Mouse (Mus musculus) left cerebral cortex, adult 9 months (tissue): ENCODE data around the gene Dock8.

Source experiments
- DNase-seq, 2 experiments: peaks; one replicate each; pipeline ENCODE4 v3.0.0; 2022; ENCODE audit warnings: low spot score in 2 of 2

Gene Dock8

DNA sequence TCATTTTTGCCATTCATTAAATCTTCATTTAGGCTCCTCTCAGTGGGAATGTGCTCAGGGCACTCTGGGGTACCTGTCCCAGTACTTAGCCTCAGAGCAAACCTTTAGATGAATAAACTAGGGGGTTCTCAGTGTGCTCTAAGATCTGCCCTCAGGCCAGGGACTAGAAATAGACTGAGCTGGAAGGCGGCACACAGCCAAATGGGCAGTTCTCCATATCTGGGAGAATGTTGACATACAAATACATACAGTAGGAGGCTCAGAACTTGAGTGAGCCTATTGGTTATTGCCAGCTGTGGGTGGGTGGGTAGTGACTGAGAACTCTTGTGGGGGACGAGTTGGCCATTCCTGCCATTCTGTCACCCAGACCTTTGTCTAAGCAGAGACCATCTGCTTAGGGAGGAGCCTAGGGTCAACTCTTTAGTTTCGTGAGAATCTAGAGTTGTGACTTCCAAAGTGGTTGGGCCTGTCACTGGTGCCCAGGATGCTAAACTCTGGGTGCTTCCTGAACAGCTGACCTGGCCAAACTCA, 252.3 kb downstream of the Dock8 start:
- DNase-seq: no peak
